Mouse (Mus musculus) forebrain, embryonic 14.5 days (tissue): ENCODE results near the gene Arhgap29. TPM values are rescaled to one million over a fixed set of nuclear protein-coding genes. Genes with fewer than 3 reads are reported as not detected.

ENCODE experiments used
- ATAC-seq: fragments of 200-750 bp; cut with Nextera tagmentation; 2 replicates; pipeline ENCODE4 v1.8.0; 2017; ENCODE audit warnings: mild to moderate bottlenecking, moderate library complexity
- DNase-seq: peaks from one replicate; pipeline ENCODE4 v3.0.0-alpha.2; 2015; ENCODE audit warnings: low spot score
- H3K27ac ChIP-seq: fragments of 300-500 bp; sonication (generic); 2 replicates; pipeline ENCODE4 v1.5.1; 2014; ENCODE audit warnings: low read depth, mild to moderate bottlenecking, control low read depth, low read length, moderate library complexity
- H3K27me3 ChIP-seq: fragments of 300-500 bp; sonication (generic); replicated peaks from 2 replicates; pipeline ENCODE4 v1.6.1; 2014; ENCODE audit warnings: low read length, control low read depth, mixed read lengths; ENCODE audit not compliant: control insufficient read depth, insufficient read depth
- H3K36me3 ChIP-seq: fragments of 300-500 bp; sonication (generic); 2 replicates; pipeline ENCODE4 v1.6.1; 2014; ENCODE audit warnings: low read length, control low read depth; ENCODE audit not compliant: control insufficient read depth, insufficient read depth
- H3K4me1 ChIP-seq: fragments of 300-500 bp; sonication (generic); 2 replicates; pipeline ENCODE4 v1.6.1; 2014; ENCODE audit warnings: antibody characterized with exemption, low read length, control low read depth; ENCODE audit not compliant: control insufficient read depth, insufficient read depth
- H3K4me2 ChIP-seq: fragments of 300-500 bp; sonication (generic); 2 replicates; pipeline ENCODE4 v1.6.1; 2014; ENCODE audit warnings: mild to moderate bottlenecking, control low read depth, low read length
- H3K4me3 ChIP-seq: fragments of 300-500 bp; sonication (generic); 2 replicates; pipeline ENCODE4 v1.5.1; 2014; ENCODE audit warnings: low read depth, low read length, control low read depth
- H3K9ac ChIP-seq: fragments of 300-500 bp; sonication (generic); 2 replicates; pipeline ENCODE4 v1.6.1; 2014; ENCODE audit warnings: mild to moderate bottlenecking, low read length, control low read depth, moderate library complexity
- H3K9me3 ChIP-seq: fragments of 300-500 bp; sonication (generic); replicated peaks from 2 replicates; pipeline ENCODE4 v1.6.1; 2016; ENCODE audit warnings: low read length, control low read depth, mixed read lengths; ENCODE audit not compliant: control insufficient read depth
- WGBS: fragments of 180-500 bp; shearing (Covaris S2); extraction: QIAGEN DNeasy Blood & Tissue Kit; methylation state at CpG from one replicate; pipeline ENCODE4 v1.1.7; 2014; 5-methylcytosine and 5-hydroxymethylcytosine counted together
- polyA plus RNA-seq: library from polyadenylated mRNA; unstranded; fragments of >200 nt; fragmentation: Nextera tagmentation; extraction: Ambion mirVana; gene quantifications from 2 replicates; pipeline ENCODE4 v1.2.1, GENCODE M21; 2014

The Arhgap29 gene
- polyA plus RNA-seq, 1 experiment from 2014 or later = 20.1 TPM

DNA sequence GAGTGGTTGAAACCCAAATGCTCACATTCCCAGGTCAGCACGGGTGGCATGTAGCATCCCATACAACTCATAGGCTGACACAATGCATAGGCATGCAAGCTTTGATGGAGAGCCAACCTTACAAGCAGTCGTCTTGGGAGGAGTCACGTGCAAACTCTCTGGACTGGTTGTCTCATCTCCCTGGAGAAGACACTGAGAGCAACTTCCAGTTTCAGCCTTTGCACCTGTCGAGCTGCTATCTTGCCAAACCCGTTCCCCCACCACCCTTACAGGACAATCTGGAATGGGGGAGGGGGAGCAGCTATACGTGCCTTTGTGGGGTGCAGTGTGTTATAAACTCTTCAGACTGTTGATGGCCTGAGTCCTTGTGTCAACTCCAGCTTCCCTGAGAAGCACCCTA, 96.8 kb downstream of the Arhgap29 start:
- Histone ChIP-seq H3K27ac (no peak overlapping the region), H3K9ac (no peak overlapping the region), H3K9me3 (no peaks in the 10 kb centered on the region), H3K4me1 (peaks cover 36% of the 10 kb centered on the region), H3K36me3 (no peaks in the 10 kb centered on the region), H3K27me3 (peaks cover 14% of the 10 kb centered on the region), H3K4me2 (no peak overlapping the region), H3K4me3 (no peak overlapping the region)
- no peak for DNase-seq
- 43% methylated on average over 6 of the region's 6 CpGs for WGBS
- ATAC-seq = no peak

DNA sequence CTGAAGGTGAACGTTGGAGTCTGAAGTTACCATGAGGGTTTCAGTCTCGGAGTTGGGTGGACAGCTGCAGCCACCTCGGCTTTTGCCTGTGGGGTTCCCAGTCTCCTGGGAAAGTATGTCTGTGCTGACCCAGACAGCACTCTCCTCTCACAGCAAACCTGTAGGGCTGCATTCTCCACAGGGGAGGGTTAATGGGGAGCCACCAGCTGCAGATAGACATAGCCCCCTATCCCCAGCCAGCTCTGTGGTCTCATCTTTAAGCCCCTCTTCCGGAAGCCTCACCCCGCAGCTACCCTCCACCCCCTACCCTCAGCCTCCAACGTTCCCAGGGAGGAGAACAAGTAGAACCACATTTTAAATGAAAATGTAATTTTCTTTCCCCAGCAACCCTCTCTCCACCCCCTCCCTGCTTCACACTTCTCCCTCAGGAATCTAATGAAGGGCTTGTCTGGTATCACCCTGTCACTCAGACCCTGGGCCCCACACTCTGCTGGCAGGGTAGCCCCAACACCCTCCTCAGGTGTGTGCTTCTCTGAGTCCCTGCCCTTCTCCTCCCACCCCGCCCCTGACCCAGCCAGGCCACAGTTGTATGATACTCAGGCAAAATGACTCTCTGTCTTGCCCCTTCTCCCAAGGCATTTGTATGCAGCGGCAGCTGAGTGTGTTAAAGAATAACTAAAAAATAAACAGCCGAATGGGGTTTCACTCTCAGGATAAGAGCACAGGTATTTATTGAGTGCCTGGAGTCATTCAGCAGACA, 106.3 kb downstream of the Arhgap29 start:
- 72% methylated on average over 9 of the region's 9 CpGs for WGBS
- DNase-seq = no peak
- H3K27me3 ChIP-seq = no peaks in the 10 kb centered on the region
- H3K9me3 ChIP-seq = no peaks in the 10 kb centered on the region
- no peaks in the 10 kb centered on the region for H3K4me1 ChIP-seq
- no peak for ATAC-seq
- H3K4me3 ChIP-seq = no peak overlapping the region
- H3K27ac ChIP-seq = no peak overlapping the region
- no peak overlapping the region for H3K9ac ChIP-seq
- H3K4me2 ChIP-seq = no peak overlapping the region
- no peaks in the 10 kb centered on the region for H3K36me3 ChIP-seq

DNA sequence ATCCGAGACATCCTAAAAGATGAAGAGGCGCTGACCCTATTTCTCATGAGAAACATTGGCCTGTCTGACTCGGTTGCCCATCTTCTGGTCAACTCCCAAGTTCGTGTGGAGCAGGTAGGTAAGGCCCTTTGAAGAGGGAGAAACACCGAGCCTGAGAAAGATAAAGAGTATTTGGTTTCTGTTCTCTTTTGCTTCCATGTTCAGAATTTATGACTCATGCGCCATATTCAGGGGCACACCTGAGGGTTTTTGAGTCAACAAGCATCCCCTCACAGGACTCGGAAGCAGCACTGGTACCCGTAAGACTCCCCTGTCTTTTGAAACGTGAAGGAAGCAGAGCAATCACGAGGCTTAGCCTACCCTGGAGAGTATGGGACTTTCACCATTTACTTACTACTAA, 110.2 kb downstream of the Arhgap29 start:
- no peaks in the 10 kb centered on the region for H3K27me3 ChIP-seq
- no peak overlapping the region for H3K4me2 ChIP-seq
- no peak overlapping the region for H3K9ac ChIP-seq
- H3K36me3 ChIP-seq = no peaks in the 10 kb centered on the region
- no peaks in the 10 kb centered on the region for H3K9me3 ChIP-seq
- no peaks in the 10 kb centered on the region for H3K4me1 ChIP-seq
- no peak overlapping the region for H3K27ac ChIP-seq
- ATAC-seq = no peak
- WGBS = 90% methylated on average over 10 of the region's 10 CpGs
- DNase-seq = no peak
- H3K4me3 ChIP-seq = no peak overlapping the region

DNA sequence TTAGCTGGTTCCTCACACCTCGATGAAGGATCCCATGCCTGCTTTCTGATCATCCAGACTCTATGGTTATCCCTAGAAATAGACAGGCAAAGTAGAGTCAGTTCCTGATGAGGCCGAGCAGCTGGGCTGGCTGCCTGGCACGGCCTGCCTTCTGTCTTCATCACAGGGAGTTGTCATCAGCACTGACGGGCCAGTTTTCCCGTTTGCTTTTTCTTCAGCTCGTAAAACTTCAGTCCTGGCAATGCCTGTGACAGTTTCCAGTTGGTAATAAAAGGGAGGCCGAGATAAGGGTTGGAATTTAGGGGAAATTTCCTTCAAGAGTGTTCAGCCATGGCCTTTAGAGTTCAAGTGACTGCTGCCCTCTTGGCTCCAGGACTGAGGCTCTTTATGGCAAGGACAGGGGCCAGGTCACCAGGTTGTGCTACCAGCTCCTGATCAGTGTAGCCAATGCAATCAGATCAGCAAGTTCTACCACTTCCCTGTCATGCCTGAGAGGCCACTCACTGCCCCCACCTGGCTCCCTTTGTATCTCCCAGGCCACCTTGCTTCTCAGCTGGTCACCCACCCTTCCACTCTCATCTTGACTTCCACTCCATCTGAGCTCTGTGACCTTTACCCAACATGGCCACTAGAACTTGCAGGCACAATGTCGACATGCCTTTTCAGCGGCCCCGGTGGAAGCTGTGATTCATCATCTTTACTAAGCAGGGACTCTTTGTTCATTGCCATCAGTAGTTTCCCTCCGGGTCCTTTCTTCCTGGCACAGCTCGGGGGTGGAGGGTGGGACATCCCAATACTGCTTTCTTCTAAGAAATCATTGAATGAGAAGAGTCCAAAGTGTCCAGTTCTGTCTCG, 112.4 kb downstream of the Arhgap29 start:
- H3K4me1 ChIP-seq = no peaks in the 10 kb centered on the region
- DNase-seq (no peak), ATAC-seq (no peak)
- H3K27me3 ChIP-seq = no peaks in the 10 kb centered on the region
- 87% methylated on average over 13 of the region's 13 CpGs for WGBS
- H3K4me2 ChIP-seq = no peak overlapping the region
- no peak overlapping the region for H3K9ac ChIP-seq
- H3K27ac ChIP-seq = no peak overlapping the region
- H3K9me3 ChIP-seq = no peaks in the 10 kb centered on the region
- no peak overlapping the region for H3K4me3 ChIP-seq
- no peaks in the 10 kb centered on the region for H3K36me3 ChIP-seq

Other genes with a start within 250 kb of the Arhgap29 start
- 8.8 and 11.0 TPM in 2 replicates for gene F3, start 229.0 kb upstream of the Arhgap29 start, polyA plus RNA-seq
- gene Abcd3, start 137.2 kb upstream of the Arhgap29 start, polyA plus RNA-seq = 63.8 and 73.1 TPM in 2 replicates
- gene Abca4, start 91.9 kb downstream of the Arhgap29 start, polyA plus RNA-seq = 0.48 and 1.4 TPM in 2 replicates